Mouse (Mus musculus) intestine, embryonic 16.5 days (tissue): Measurements from ENCODE around the gene Gabrb2. TPM values are rescaled to one million over a fixed set of nuclear protein-coding genes. Genes with fewer than 3 reads are reported as not detected.

Experiments used
- ATAC-seq: fragments of 200-750 bp; cut with Nextera tagmentation; 2 replicates; pipeline ENCODE4 v1.8.0; 2017; ENCODE audit warnings: moderate TSS enrichment, moderate library complexity
- H3K27ac ChIP-seq: fragments of 300-500 bp; sonication (generic); 2 replicates; pipeline ENCODE4 v1.5.1; 2014; ENCODE audit warnings: mild to moderate bottlenecking, low read length
- H3K27me3 ChIP-seq: fragments of 300-500 bp; sonication (generic); replicated peaks from 2 replicates; pipeline ENCODE4 v1.6.1; 2014; ENCODE audit warnings: low read length, control low read depth, mixed read lengths; ENCODE audit not compliant: control insufficient read depth, insufficient read depth
- H3K36me3 ChIP-seq: fragments of 300-500 bp; sonication (generic); 2 replicates; pipeline ENCODE4 v1.6.1; 2014; ENCODE audit warnings: low read length, control low read depth; ENCODE audit not compliant: control insufficient read depth, insufficient read depth
- H3K4me1 ChIP-seq: fragments of 300-500 bp; sonication (generic); 2 replicates; pipeline ENCODE4 v1.6.1; 2014; ENCODE audit warnings: low read length, control low read depth, mixed read lengths; ENCODE audit not compliant: control insufficient read depth, insufficient read depth
- H3K4me2 ChIP-seq: fragments of 300-500 bp; sonication (generic); 2 replicates; pipeline ENCODE4 v1.6.1; 2014; ENCODE audit warnings: low read depth, low read length, control low read depth
- H3K4me3 ChIP-seq: fragments of 300-500 bp; sonication (generic); 2 replicates; pipeline ENCODE4 v1.5.1; 2014; ENCODE audit warnings: mild to moderate bottlenecking, low read length
- H3K9ac ChIP-seq: fragments of 300-500 bp; sonication (generic); 2 replicates; pipeline ENCODE4 v1.6.1; 2014; ENCODE audit warnings: low read depth, low read length
- H3K9me3 ChIP-seq: fragments of 300-500 bp; sonication (generic); 2 replicates; pipeline ENCODE4 v1.6.1; 2016; ENCODE audit warnings: low read length, control low read depth; ENCODE audit not compliant: control insufficient read depth
- WGBS: fragments of 180-500 bp; shearing (Covaris S2); extraction: QIAGEN DNeasy Blood & Tissue Kit; methylation state at CpG from one replicate; pipeline ENCODE4 v1.1.7; 2014; 5-methylcytosine and 5-hydroxymethylcytosine counted together
- polyA plus RNA-seq: library from polyadenylated mRNA; unstranded; fragments of >200 nt; fragmentation: Nextera tagmentation; extraction: Ambion mirVana; gene quantifications from 2 replicates; pipeline ENCODE4 v1.2.1, GENCODE M21; 2015

Gabrb2 gene
- polyA plus RNA-seq, 1 experiment from 2014 or later, result 0.93 TPM

DNA sequence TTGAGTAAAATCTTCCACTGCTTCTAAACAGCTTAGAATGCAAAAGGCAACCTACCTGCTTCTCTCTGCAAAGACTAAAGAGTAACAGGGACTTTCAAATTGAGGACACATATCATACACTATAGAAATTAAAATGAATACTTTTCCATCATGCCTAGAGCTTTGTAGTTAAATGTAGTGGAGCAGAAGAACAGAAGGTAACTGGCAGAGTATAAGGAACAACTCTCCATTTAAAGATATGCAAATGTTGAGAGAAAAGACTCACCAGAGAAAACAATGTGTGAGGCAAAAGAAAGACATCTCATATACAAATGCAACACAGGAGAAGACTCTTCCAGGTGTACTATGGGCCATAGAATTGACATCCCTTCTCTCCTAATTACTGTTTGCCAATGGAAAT is 232.0 kb downstream of the Gabrb2 start:
- no peak overlapping the region for H3K4me2 ChIP-seq
- ATAC-seq, result no peak
- no peak overlapping the region for H3K4me3 ChIP-seq
- H3K36me3 ChIP-seq, result no peaks in the 10 kb centered on the region
- H3K27me3 ChIP-seq, result no peaks in the 10 kb centered on the region
- no peaks in the 10 kb centered on the region for H3K4me1 ChIP-seq
- no peak overlapping the region for H3K27ac ChIP-seq
- no peak overlapping the region for H3K9ac ChIP-seq
- H3K9me3 ChIP-seq, result no peaks in the 10 kb centered on the region

DNA sequence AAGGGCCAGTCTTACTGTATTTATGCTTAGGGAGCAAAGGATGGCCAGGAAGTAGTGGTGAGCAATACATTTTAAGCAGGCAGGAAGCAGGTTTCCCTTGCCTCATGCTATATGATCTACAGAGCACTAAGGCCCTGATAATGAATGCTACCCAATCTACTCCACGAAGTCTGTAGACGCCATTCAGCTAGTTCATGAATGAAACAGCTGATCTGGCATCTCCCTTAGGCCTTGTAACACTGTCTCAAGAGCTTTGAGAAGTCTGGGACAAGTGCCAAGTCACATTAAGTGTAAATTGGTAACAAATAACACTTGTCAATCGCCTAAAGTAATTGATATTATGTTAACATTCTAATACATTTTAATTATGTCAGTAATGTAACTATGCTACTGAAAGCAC is 234.6 kb downstream of the Gabrb2 start:
- H3K9me3 ChIP-seq, result no peaks in the 10 kb centered on the region
- no peaks in the 10 kb centered on the region for H3K36me3 ChIP-seq
- no peaks in the 10 kb centered on the region for H3K4me1 ChIP-seq
- H3K27ac ChIP-seq, result no peak overlapping the region
- no peak overlapping the region for H3K4me2 ChIP-seq
- no peak overlapping the region for H3K4me3 ChIP-seq
- H3K27me3 ChIP-seq, result no peaks in the 10 kb centered on the region
- H3K9ac ChIP-seq, result no peak overlapping the region
- no peak for ATAC-seq
- 48% methylated on average over 3 of the region's 3 CpGs for WGBS

DNA sequence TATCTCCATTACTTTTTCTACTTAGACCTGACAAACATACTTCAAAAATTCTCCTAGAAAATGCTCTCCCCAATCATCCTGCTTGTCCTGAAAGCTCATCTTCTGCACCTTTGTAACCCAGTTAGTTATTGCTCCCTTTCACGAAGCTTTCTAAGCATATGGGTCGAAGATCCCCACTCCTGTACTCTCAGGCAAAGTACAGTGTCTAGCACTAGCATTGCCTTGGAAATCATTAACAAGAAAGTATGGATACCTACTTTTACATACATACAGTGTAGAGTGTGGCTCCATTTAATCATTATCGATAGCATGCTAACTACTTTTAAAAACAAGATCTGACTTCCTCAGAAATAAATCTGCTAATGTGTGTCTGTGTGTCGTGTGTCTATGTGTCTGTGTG is 249.1 kb downstream of the Gabrb2 start:
- Histone ChIP-seq H3K27me3 (no peaks in the 10 kb centered on the region), H3K9ac (no peak overlapping the region), H3K4me2 (no peak overlapping the region), H3K9me3 (no peaks in the 10 kb centered on the region), H3K27ac (no peak overlapping the region), H3K4me3 (no peak overlapping the region), H3K4me1 (no peaks in the 10 kb centered on the region), H3K36me3 (no peaks in the 10 kb centered on the region)
- 88% methylated on average over 4 of the region's 4 CpGs for WGBS
- ATAC-seq, result no peak

Other genes starting within 250 kb of the Gabrb2 start
- 2.4 and 3.3 TPM in 2 replicates for gene Gabra1, start 236.8 kb upstream of the Gabrb2 start, polyA plus RNA-seq
- gene Gabra6, start 98.7 kb upstream of the Gabrb2 start, polyA plus RNA-seq, result not detected in 2 replicates